Mouse (Mus musculus): ENCODE measurements around the gene Hdac8. TPM values are rescaled to one million over a fixed set of nuclear protein-coding genes. Genes with fewer than 3 reads are reported as not detected.

Gene Hdac8
- polyA plus RNA-seq, 1 experiment from 2014 or later, result 2.2 TPM

- peak within 1 kb of the TSS; percentile 69 for H3K4me2 ChIP-seq
- no peaks in the 10 kb centered on the region for H3K9me3 ChIP-seq (replicated peaks; ENCODE audit: control insufficient read depth, low read length)
- ATAC-seq (replicated peaks; ENCODE audit: insufficient number of reproducible peaks, low FRiP score, low TSS enrichment), result peak; percentile 80
- H3K9ac ChIP-seq (ENCODE audit: low read depth, low read length), result peak within 1 kb of the TSS; percentile 76
- H3K4me1 ChIP-seq (ENCODE audit: control insufficient read depth, insufficient read depth, low read length), result no peaks in the 10 kb centered on the region
- peaks cover 46% of the 10 kb centered on the region for H3K27me3 ChIP-seq (ENCODE audit: control insufficient read depth, insufficient read depth, low read length)
- peak within 1 kb of the TSS; percentile 68 for H3K27ac ChIP-seq (ENCODE audit: low read depth, low read length)
- 12% methylated on average over 44 of the region's 44 CpGs for WGBS (ENCODE audit: insufficient replicate concordance)
- H3K4me3 ChIP-seq (ENCODE audit: low read depth, low read length), result peak within 1 kb of the TSS; percentile 59
- no peaks in the 10 kb centered on the region for H3K36me3 ChIP-seq (ENCODE audit: control insufficient read depth, insufficient read depth, low read length)
Observed at GRCm38 (mm10) chrX:102251937-102252860, 253.0 kb downstream of the Hdac8 start, which contains the start of gene Cited1. Cited1 (minus strand) TSS chrX:102252181.

- ATAC-seq (replicated peaks; ENCODE audit: insufficient number of reproducible peaks, low FRiP score, low TSS enrichment), result no peak
- H3K9me3 ChIP-seq (replicated peaks; ENCODE audit: control insufficient read depth, low read length), result no peaks in the 10 kb centered on the region
- peak overlapping the region; percentile 69 for H3K4me2 ChIP-seq
- H3K27me3 ChIP-seq (ENCODE audit: control insufficient read depth, insufficient read depth, low read length), result peaks cover 46% of the 10 kb centered on the region
- peak overlapping the region; percentile 68 for H3K27ac ChIP-seq (ENCODE audit: low read depth, low read length)
- no peaks in the 10 kb centered on the region for H3K36me3 ChIP-seq (ENCODE audit: control insufficient read depth, insufficient read depth, low read length)
- peak overlapping the region; percentile 59 for H3K4me3 ChIP-seq (ENCODE audit: low read depth, low read length)
- 7% methylated on average over 47 of the region's 80 CpGs for WGBS (ENCODE audit: insufficient replicate concordance)
- no peaks in the 10 kb centered on the region for H3K4me1 ChIP-seq (ENCODE audit: control insufficient read depth, insufficient read depth, low read length)
- H3K9ac ChIP-seq (ENCODE audit: low read depth, low read length), result peak overlapping the region; percentile 76
Observed at GRCm38 (mm10) chrX:102251221-102251936, 253.8 kb downstream of the Hdac8 start.

DNA sequence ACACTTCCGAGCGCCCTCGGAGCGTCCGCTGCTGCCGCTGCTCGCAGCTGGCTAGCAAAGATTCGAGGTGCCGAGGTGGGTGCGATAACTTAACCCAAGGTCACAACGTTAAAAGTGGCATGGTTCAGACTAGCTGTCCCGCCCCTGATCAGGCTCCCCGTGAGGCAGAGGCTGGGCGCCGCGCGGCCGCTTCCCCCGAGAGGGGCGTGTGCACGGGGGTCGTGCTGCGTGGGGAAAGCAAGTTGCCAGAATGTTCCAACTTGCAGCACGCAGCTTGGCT is 254.3 kb downstream of the Hdac8 start:
- Histone ChIP-seq H3K9ac (ENCODE audit: low read depth, low read length) (peak overlapping the region; percentile 76), H3K4me2 (peak overlapping the region; percentile 69), H3K27ac (ENCODE audit: low read depth, low read length) (peak overlapping the region; percentile 68), H3K9me3 (replicated peaks; ENCODE audit: control insufficient read depth, low read length) (no peaks in the 10 kb centered on the region), H3K27me3 (ENCODE audit: control insufficient read depth, insufficient read depth, low read length) (peaks cover 46% of the 10 kb centered on the region), H3K36me3 (ENCODE audit: control insufficient read depth, insufficient read depth, low read length) (no peaks in the 10 kb centered on the region), H3K4me1 (ENCODE audit: control insufficient read depth, insufficient read depth, low read length) (no peaks in the 10 kb centered on the region), H3K4me3 (ENCODE audit: low read depth, low read length) (peak overlapping the region; percentile 59)
- no peak for ATAC-seq (replicated peaks; ENCODE audit: insufficient number of reproducible peaks, low FRiP score, low TSS enrichment)
- 13% methylated on average over 24 of the region's 24 CpGs for WGBS (ENCODE audit: insufficient replicate concordance)

GRCm38 (mm10) chrX:102250150-102250890 is 254.8 kb downstream of the Hdac8 start:
- H3K4me2 ChIP-seq, result peak overlapping the region; percentile 69
- WGBS (ENCODE audit: insufficient replicate concordance), result 15% methylated on average over 53 of the region's 68 CpGs
- peak overlapping the region; percentile 59 for H3K4me3 ChIP-seq (ENCODE audit: low read depth, low read length)
- peaks cover 46% of the 10 kb centered on the region for H3K27me3 ChIP-seq (ENCODE audit: control insufficient read depth, insufficient read depth, low read length)
- H3K9me3 ChIP-seq (replicated peaks; ENCODE audit: control insufficient read depth, low read length), result no peaks in the 10 kb centered on the region
- H3K9ac ChIP-seq (ENCODE audit: low read depth, low read length), result peak overlapping the region; percentile 76
- H3K27ac ChIP-seq (ENCODE audit: low read depth, low read length), result peak overlapping the region; percentile 68
- ATAC-seq (replicated peaks; ENCODE audit: insufficient number of reproducible peaks, low FRiP score, low TSS enrichment), result no peak
- no peaks in the 10 kb centered on the region for H3K36me3 ChIP-seq (ENCODE audit: control insufficient read depth, insufficient read depth, low read length)
- H3K4me1 ChIP-seq (ENCODE audit: control insufficient read depth, insufficient read depth, low read length), result no peaks in the 10 kb centered on the region

GRCm38 (mm10) chrX:102244334-102244733 is 260.8 kb downstream of the Hdac8 start:
- Histone ChIP-seq H3K9ac (ENCODE audit: low read depth, low read length) (no peak overlapping the region), H3K4me2 (no peak overlapping the region), H3K4me3 (ENCODE audit: low read depth, low read length) (no peak overlapping the region), H3K27me3 (ENCODE audit: control insufficient read depth, insufficient read depth, low read length) (peaks cover 16% of the 10 kb centered on the region), H3K9me3 (replicated peaks; ENCODE audit: control insufficient read depth, low read length) (no peaks in the 10 kb centered on the region), H3K27ac (ENCODE audit: low read depth, low read length) (no peak overlapping the region), H3K36me3 (ENCODE audit: control insufficient read depth, insufficient read depth, low read length) (no peaks in the 10 kb centered on the region), H3K4me1 (ENCODE audit: control insufficient read depth, insufficient read depth, low read length) (no peaks in the 10 kb centered on the region)
- no peak for ATAC-seq (replicated peaks; ENCODE audit: insufficient number of reproducible peaks, low FRiP score, low TSS enrichment)
- WGBS (ENCODE audit: insufficient replicate concordance), result 64% methylated on average over 2 of the region's 2 CpGs

Small RNA genes lying within 50 kb of the gene (microRNA-seq; reads per million reads assigned to microRNA genes)
- gene Gm26318 (ENCODE audit: borderline number of aligned reads), result not detected

Other genes starting within 250 kb of the Hdac8 start
- gene Phka1, start 138.9 kb upstream of the Hdac8 start, polyA plus RNA-seq (2014; fragmentation: Nextera tagmentation; extraction: Ambion mirVana), result 9.9 and 12.1 TPM in 2 replicates
- gene Gm3880, start 181.6 kb upstream of the Hdac8 start, polyA plus RNA-seq (2014; fragmentation: Nextera tagmentation; extraction: Ambion mirVana), result not detected in 2 replicates
- gene Gm9112, start 202.3 kb upstream of the Hdac8 start, polyA plus RNA-seq (2014; fragmentation: Nextera tagmentation; extraction: Ambion mirVana), result not detected in 2 replicates
- not detected in 2 replicates for gene Dmrtc1b, start 202.5 kb upstream of the Hdac8 start, polyA plus RNA-seq (2014; fragmentation: Nextera tagmentation; extraction: Ambion mirVana)